Mouse (Mus musculus): ENCODE results near the gene Tmem14a.
A peak's percentile ranks its signal among the peaks of the same experiment; 100 is the strongest.
"Not testable (repeated sequence)": the region's sequence is repeated elsewhere in the genome, so short reads cannot be mapped to it uniquely, and the experiment has no call there.

Gene Tmem14a

DNA sequence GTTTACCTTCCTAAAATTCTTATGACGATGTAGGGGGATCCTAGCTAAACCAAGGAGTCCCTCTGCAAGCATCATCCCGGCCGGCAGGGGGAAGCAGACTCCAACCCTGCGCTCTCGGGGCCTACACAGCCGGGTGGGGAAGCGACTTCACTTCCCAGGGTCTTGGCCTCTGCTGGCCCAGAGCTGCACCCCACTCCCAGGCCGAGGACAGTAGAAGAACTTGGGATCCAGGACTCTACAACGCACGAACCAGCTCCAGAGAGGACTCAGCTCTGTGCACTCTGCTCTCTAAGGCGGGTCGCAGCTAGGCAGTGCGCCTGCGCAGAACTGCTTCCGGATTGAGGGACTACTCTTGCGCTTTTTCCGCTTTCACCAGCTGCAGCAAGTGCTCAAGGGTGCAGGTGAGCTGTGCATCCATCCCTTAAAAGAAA lies at the start of gene Tmem14a:
Tmem14a (plus strand) TSS at position 87 of the 431 bp plus-strand sequence.
- DNase-seq (ENCODE audit: low read depth) = peak; percentile 58

DNA sequence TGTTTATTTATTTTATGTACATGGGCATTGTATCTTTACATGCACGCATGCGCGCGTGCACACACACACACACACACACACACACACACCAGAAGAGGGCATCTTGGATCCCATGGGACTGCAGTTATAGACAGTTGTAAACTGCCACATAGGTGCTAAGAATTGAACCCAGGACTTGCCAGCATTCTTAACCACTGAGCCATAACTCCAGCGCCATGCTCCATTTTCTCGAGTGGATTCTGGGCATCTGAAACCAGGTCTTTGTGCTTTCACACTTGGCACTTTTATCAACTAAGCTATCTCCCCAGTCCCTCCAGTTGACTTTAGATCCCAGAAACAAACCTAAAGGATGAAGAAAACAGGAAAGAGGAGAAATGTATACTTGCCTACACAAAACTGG lies 33.2 kb upstream of the Tmem14a start:
- DNase-seq (ENCODE audit: low read depth) = no peak

DNA sequence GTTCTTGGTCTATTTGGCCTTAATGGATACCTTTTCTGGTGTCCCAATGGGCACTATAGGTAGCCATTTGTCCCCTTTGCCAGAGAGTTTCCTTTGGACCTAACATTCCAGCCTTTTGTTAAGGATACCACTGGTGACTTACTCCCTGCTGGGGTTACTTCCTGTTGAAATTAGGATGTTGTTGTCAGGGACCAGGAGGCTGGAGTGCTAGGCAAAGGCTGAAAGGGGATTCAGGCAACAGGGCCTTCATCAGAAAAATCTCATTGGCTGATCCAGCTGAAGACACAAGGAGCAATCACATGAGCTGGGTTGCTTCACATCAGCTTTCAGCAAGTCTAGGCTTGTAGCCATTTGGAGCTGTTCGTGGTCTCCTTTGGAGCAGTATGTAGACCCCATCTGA lies 12.1 kb upstream of the Tmem14a start:
- DNase-seq (ENCODE audit: low read depth) = no peak

DNA sequence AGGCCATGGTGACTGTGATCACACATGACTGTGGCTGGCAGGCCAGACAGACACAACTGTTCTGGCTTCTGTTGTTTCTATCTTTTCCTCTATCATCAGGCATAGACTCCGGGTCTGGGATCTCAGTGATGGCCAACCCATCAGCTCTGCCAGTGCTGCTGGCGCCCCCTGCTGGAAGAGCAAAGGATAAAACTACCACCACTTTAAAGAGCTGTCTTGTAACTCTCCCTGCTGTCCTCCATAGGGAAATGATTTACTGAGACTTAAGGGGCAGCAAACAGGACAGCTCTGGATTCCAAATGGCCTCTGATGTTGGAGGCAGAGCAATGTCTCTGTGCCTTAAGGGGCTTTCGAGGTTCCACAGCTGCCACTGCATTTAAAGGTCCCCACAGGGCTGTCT lies 4.8 kb upstream of the Tmem14a start:
- DNase-seq (ENCODE audit: low read depth) = not testable (repeated sequence)

DNA sequence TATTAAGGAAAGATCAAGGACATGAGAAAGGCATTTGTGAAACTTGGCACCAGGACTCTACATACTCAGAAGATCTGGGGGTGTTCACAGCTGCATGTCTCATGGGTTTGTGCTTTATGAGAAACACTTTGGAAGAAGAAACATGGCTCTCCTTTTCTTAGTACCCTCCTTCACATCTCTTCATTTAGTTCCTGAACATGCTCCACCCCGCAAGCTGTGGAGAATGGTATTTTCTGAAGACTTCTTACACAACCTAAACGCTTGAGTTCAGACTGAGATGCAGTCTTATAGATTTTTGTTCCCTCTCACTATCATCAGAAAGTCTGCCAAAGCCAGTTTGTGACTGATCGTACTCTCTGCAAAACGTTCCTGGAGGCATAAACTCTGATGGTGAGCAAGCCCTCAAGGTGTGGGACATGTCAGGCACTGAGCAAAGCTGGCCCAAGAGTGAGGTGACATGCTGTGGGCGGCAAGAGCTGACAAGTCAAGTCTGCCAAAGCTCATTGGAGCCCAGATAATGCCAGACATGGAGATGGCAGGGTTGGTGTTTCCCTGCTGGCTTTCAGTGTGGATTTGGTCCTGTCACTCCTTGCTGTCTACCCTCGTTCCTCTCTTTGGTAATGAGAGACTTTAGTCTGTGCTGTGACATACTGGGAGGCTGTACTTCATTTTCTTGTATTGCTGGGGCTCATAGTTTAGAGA lies 4.2 kb upstream of the Tmem14a start:
- DNase-seq (ENCODE audit: low read depth) = not testable (repeated sequence)

DNA sequence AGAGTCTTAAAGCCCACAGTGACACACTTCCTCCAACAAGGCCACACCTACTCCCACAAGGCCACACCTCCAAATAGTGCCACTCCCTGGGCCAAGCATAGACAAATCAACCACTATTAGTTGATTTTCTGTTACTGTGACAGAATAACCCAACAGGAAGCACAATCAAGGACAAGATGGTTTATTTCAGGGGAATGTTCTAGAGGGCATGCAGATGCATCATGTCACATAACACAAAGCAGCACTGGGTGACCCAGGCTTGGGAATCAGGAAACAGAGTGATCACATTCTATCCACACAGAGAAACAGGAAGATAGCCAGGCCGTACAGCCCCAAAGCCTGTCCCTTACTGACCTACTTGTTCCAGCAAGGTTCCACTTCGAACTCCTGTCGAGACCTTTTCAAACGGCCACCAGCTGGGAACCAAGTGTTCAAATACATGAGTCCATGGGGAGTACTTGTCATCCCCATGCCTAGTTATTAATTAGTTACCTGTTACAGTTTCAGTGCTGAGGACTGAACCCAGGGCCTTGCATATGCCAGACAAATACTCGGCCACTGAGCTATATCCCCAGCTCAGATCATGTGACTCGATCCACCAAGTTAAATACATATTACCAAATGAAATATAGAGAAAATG lies 9.5 kb downstream of the Tmem14a start:
- DNase-seq (ENCODE audit: low read depth) = no peak

DNA sequence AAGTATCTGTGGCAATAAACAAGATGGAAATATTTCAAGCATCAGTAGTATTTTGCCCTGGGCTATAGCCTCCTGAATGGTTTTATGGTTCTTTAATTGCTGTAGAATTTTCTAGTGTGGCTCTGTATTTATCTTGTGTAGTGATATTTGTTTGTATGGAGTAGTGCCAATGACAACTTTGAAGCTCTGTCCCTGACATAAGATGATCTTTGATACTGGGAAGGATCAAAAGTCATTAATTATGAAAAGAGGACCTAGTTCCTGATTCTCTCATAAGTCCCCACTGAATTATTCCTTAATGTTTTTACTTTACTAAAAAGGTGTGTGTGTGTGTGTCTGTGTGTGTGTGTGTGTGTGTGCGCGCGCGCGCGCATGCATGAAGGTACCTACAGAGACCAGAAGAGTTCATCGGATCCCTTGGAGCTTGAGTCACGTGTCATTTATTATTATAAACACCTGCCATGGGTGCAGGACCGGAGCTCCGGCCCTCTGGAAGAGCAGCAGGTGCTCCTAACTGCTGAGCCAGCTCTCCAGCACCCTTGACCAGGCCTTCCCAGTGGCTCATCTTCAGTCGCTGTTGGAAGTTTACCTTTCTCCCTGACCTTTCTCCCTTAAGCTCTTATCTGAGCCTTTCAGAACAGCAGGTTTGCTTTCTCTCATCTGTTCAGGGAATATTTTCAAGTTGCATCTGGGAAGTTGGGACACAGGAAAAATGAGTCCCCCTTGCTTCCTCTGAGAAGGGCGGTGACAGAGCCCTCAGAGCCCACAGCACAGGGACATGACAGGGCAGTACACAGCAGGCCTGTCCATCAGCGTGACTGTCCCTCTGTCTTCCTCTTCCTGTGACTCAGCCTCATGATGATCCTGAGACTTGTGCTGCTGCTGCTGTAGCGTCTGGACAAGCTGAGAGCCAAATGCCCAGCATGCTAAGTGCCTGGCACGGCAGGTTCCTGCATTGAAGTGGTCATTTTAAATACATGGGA lies 10.7 kb downstream of the Tmem14a start:
- DNase-seq (ENCODE audit: low read depth) = not testable (repeated sequence)

DNA sequence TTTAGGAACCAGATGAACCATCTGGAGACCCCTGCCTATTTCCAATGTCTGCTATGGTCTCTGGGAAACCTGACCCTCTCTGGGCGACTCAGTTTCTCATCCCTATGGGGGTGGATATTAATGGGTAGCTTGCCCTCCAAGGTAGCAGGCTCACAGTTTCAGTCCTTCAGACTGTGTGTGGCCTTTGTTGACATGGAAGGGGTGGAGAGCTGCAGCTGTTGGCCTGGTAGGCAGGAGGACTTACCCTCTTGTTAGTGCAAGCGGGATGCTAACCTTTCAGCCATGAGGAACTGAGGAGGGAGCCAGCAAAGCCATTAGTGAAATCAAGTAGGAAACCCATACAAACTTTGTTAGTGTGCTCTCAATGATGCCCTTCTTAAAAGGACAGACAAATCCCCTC lies 12.0 kb downstream of the Tmem14a start:
- no peak for DNase-seq (ENCODE audit: low read depth)

DNA sequence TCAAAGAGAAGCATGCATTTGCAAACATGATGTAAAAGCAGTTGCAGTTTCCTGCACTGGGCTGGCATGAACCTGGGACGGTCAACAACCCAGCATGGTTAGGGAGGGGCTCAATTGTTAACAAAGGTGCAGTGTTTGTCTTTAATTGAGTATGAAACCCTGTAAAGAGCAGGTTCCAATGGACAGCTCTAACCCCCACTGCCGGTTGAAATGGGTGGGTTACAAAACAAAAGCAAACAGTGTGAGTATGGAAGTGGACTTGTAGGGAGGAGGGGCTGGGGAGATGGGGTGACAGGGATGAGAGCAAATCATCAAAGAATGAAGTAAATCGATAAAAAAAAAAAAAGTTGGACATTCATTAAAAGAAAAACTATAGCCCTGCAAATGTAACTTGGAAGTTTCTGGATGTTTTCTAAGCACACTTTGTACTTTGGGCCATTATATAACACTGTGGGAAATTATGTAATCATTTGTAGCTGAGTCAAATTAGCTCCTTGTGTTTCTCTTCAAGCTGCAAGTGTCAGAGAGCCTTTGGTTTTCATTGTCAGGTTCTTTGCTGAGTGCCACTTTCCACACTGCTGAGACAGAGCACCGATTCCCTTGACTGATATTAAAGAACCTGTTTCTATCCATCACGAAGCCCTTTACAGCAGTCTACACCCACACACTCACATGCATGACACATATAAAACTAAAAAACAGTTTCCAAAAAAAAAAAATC lies 13.5 kb downstream of the Tmem14a start:
- no peak for DNase-seq (ENCODE audit: low read depth)

DNA sequence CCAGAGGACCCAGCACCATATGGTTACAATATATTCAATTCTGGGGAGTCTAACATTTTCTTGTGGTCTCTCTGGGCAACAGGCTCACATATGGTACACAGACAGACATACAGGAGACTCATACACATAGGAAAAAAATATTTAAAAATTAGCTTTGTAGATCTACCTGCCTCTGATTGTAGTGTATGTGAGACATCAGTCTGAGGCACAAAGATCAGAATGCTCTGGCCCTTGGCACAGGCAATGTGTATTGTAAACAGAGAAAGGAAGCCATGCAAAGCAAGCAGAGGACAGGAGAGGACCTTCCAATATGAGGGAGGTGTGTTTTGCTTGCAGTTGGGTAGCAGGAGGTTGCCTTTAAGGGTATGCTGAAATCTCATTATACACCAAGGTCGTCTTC lies 14.1 kb downstream of the Tmem14a start:
- no peak for DNase-seq (ENCODE audit: low read depth)

DNA sequence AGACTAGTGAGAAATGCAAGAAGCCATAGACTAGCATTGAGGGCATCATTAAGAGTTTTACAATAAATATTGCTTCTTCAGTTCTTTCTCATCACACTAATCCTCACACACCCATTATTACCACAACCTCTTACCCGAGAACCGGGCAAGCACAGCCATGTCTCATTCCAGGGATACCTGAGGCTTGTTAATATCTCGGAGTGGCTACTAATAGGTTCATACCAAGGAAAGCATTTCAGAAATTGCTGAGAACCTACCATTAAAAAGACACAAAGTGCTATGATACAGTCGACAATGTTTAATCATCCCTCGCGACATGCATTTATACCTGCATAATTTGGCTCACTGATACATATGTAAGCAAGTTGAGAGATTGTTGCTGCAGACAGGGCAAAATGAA lies 17.0 kb downstream of the Tmem14a start:
- DNase-seq (ENCODE audit: low read depth) = no peak

DNA sequence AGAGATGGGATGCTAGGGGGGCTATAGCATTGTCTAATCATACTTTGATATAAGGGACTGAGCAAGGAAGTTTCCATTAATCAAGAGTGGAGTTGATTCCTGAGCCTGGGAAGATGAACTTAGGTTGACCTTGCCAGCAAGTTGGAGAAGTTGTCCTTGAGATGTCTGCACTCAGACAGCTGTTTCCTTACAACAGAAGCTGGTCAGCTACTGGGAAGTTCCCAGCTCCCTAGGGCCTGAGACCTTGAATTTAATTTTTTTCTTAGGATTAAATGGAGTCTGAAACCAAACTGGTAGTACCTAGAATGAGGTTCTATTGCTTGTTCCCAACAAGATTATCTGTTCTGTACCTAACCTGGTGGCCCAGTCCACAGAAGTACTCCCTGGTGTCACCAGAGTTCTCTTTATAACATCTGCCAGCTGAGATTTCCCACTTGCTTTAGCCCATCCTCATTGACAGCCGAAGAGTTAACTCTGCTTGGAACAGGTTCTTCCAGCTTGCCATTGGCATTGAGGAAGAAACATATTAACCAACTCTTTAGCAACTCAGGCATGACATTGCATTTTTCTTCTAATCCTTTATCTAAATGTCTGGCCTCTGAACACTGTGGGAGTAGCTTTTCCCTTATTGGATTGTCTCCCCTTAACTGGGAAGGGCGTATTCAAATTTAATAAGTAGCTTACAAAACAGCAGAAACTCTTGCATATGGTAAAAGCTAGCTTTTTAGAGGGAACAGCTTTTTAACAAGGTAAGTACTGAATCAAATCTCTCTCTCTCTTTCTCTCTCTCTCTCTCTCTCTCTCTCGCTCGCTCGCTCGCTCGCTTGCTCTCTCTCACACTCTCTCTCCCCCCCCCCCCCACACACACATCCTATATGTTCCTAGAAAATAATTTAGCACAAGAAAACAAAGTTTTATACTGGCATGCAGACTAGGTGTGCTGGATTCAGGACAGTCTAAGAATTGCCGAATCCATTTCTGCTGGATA lies 21.8 kb downstream of the Tmem14a start, which contains the start of gene Gsta3:
Gsta3 (plus strand) TSS at position 679 of the 988 bp plus-strand sequence.
- no peak for DNase-seq (ENCODE audit: low read depth)

DNA sequence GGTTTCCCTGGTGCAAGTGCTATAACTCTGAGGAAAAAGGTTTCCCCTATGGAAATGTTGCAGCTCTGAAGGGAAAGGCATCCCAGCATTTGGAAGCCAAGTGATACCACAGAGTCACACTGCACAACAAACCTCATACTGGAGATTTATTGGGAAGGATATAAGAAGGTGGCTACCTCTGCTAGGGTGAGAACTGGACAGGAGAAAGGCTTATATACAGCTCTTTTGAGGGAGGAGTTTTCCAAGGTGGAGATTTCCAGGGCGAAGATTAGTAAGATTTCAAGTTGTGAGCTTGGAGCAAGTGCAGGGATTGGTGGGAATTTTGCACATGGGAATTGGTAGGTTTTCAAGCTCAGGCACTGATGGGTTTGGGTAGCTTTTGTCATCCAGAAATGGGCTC lies 22.7 kb downstream of the Tmem14a start:
- no peak for DNase-seq (ENCODE audit: low read depth)

DNA sequence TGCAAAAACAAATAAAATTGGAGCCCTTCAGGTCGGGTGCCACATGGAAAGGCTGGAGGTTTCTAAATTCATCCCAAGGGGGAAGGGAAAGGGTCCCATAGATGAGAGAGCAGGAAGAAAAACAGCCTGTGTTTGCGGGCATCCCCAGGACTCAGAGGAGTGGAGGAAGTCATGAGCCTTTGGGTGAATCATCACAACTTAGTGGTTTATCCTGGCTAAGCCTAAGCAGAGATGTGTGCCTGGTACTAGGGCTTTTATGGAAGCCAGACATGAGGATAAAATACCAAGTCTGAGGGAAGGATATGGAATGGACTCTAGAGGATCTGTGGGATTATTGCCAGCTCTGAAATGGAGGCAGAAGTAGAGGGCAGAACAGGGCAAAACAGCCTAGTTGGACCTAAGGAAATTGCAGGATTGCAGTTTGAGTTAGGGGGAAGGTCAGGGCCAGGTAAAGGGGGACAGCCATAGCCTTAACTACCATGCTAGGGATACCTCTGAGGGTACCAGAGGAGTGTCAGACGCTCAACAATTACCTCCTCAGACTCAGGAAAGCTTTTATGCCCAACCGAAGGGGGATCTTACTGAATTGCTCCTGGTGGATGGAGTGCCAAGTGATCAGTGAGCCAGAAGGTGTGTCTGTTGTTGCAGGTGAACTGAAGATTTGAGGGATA lies 26.1 kb downstream of the Tmem14a start:
- DNase-seq (ENCODE audit: low read depth) = no peak

DNA sequence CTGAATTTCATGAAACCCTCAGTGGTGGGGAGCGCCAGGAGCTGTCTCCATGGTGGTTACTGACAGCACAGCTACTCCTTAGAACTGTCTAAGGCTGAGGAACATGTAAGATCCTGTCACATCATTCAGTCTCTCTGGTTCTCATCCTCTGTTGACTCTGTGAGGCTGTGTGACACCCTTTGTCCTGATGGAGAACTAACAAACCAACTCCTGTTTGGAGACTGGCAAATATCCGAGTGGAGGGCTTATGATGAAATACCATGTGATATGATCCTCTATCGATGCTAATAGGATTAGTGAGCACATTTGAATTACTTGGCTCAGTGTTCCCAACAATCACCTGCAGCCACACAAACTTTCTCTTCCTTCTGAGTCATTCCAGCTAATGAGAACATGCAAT lies 27.8 kb downstream of the Tmem14a start:
- DNase-seq (ENCODE audit: low read depth) = no peak

DNA sequence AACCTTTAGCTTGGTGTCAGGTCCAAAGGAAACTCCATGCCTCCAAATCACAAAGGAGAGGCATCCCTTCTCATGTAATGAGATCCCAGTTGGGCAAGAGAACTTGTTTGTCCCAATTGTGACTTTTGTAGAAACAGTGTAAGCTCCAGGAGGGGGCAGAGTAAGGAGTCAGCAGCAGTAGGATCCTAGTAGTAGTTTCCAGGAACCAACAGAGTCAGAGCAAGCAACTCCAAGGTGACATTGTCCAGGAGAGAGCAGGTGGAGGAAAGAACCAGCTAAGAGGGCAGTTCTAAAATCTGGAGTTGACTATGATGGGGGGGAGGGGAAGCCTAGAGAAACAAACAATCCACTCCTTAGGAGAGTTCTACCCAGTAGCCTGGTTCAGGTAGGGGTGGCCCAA lies 29.5 kb downstream of the Tmem14a start:
- DNase-seq (ENCODE audit: low read depth) = no peak

DNA sequence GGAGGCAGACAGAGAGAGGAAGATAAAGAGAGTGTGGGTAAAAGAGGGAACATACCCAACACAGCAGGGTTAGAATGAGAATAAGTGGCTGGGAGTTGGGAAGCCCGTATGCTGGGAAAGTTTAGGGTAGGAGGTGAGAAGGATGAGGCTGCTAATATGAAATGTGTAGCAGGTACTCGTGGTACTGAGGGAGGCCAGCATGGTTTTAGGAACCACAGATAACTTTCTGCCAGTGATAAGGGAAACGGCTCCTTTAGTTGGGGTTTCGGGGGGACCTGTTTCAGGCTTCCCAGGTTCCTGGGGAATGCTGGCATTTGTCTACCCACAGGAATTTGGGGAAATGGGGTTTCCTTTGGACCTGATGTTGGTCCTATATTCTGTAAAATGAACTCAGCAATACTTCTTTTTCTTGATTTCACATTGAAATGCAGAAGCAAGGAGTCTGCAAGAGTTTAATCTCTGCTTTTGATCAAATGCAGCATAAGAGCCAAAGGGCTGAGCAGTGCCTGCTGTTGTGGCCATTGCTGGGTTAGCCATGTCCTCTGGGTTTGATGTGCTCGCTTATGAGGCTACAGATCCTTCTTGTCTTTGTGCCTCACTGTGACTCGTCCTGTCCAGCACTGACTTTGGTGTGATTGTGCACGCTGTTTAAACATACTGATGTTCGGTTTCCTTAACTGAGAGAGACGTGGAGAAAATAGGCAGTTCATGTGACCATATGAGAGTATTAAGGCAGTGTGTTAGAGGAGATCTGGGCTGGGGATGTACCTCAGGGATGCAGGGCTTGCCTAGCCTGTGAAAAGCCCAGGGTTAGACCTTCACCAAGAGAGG lies 30.4 kb downstream of the Tmem14a start:
- DNase-seq (ENCODE audit: low read depth) = no peak

DNA sequence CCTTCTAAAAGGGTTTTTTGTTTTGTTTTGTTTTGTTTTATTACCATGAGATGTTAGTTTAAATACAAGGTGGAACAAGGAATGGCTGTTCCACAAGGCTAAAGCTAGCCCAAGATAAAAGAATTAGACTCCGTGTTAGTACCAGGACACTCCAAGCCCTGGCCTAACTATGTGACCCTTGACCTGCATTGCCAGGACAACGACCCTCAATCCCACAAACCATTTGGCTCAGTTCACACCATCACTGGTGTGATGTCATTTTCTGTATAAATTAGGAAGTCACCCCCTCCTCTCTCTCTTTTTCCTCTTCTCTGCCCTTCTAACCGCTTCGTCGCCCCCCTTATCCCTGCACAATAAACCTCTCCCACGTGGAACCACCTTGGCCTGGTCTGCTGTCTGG lies 33.3 kb downstream of the Tmem14a start:
- no peak for DNase-seq (ENCODE audit: low read depth)
